15 mouse cellular contexts compared by ENCODE assay signal in genomic region chr4:65813500-65814175, GRCm38 (mm10).
"Had no signal": no experiment of that assay in that cellular context is flagged by ENCODE, and none has a peak within 500 bp of the region (broad histone marks: within the 10 kb centered on the region; RNA-seq: fewer than 3 reads in every experiment).

No protein-coding gene starts in this region.

- H3K4me1 ChIP-seq: liver, embryonic 13.5 days; lung, embryonic 15.5 days; megakaryocyte, embryonic 14.5 days; midbrain, embryonic 12.5 days had no signal

- H3K36me3 ChIP-seq: limb, embryonic 12.5 days; liver, embryonic 13.5 days; lung, embryonic 15.5 days; midbrain, embryonic 12.5 days had no signal

- H3K27me3 ChIP-seq: limb, embryonic 12.5 days; liver, embryonic 13.5 days; lung, embryonic 15.5 days; megakaryocyte, embryonic 14.5 days; midbrain, embryonic 12.5 days had no signal

- H3K27ac ChIP-seq: layer of hippocampus, adult 2 months; limb, embryonic 12.5 days; liver, embryonic 13.5 days; lung, embryonic 15.5 days; macrophage; midbrain, embryonic 12.5 days had no signal

- H3K4me3 ChIP-seq: layer of hippocampus, adult 2 months; limb, embryonic 12.5 days; liver, embryonic 13.5 days; lung, embryonic 15.5 days; megakaryocyte, embryonic 14.5 days; midbrain, embryonic 12.5 days had no signal

- ATAC-seq: liver, postnatal 0 days had no signal

- H3K9ac ChIP-seq: limb, embryonic 12.5 days; liver, embryonic 13.5 days; liver, postnatal 0 days; lung, embryonic 15.5 days; midbrain, embryonic 12.5 days had no signal

- H3K9me3 ChIP-seq: limb, embryonic 12.5 days; liver, embryonic 13.5 days; lung, embryonic 15.5 days; megakaryocyte, embryonic 14.5 days; midbrain, embryonic 12.5 days had no signal

- H3K4me2 ChIP-seq: limb, embryonic 12.5 days; liver, embryonic 13.5 days; lung, embryonic 15.5 days; midbrain, embryonic 12.5 days had no signal

- DNase-seq: kidney, postnatal 10 days; kidney, postnatal 4 days; liver; liver, embryonic 13.5 days; liver, postnatal 0 days; lung, postnatal 14 days; spleen, adult 18-20 months; thymus, adult 18-20 months; thymus, postnatal 14 days had no signal
